Mouse (Mus musculus) kidney, adult 18-20 months (tissue): Measurements from ENCODE around the gene 1700031F05Rik.
"Not testable (repeated sequence)": the region's sequence is repeated elsewhere in the genome, so short reads cannot be mapped to it uniquely, and the experiment has no call there.

Experiments used
- DNase-seq: peaks from one replicate; pipeline ENCODE4 v3.0.0; 2021

The 1700031F05Rik gene

GRCm38 (mm10) chrX:102867871-102868270, at the start of gene 1700031F05Rik:
Gene 1700031F05Rik (minus strand): TSS chrX:102867971.
- DNase-seq = no peak

- DNase-seq = not testable (repeated sequence)
These were observed 47.1 kb upstream of the 1700031F05Rik start for GRCm38 (mm10) chrX:102914823-102915222.

GRCm38 (mm10) chrX:102908587-102908986, 40.8 kb upstream of the 1700031F05Rik start, which contains the start of the genes Dmrtc1a and 1700011M02Rik:
Gene Dmrtc1a (minus strand): TSS chrX:102908687.
Gene 1700011M02Rik (plus strand): TSS chrX:102908905.
- DNase-seq = not testable (repeated sequence)

- DNase-seq = not testable (repeated sequence)
These were observed 13.3 kb downstream of the 1700031F05Rik start, which contains the start of gene Dmrtc1c2 for GRCm38 (mm10) chrX:102854516-102854915. Gene Dmrtc1c2 (minus strand): TSS chrX:102854616.

- no peak for DNase-seq
These were observed 55.5 kb downstream of the 1700031F05Rik start for GRCm38 (mm10) chrX:102812311-102812710.
